Mouse (Mus musculus): Measurements from ENCODE around the gene Oxtr.
A peak's percentile ranks its signal among the peaks of the same experiment; 100 is the strongest.

Gene Oxtr

DNA sequence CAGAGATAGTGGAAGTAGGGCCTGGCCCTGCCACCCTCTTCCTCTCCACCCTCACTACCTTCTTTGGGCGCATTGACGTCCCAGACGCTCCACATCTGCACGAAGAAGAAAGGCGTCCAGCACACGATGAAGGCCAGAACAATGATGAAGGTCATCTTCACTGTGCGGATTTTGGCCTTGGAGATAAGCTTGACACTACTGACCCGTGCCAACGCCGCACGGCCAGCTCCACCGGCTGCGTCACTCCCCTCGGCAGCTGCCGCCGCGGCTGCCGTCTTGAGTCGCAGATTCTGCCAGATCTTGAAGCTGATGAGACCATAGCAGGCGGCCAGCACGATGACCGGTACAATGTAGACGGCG is 942 bp downstream of the Oxtr start:
- no peak for DNase-seq (ENCODE audit: low read depth, low spot score)

DNA sequence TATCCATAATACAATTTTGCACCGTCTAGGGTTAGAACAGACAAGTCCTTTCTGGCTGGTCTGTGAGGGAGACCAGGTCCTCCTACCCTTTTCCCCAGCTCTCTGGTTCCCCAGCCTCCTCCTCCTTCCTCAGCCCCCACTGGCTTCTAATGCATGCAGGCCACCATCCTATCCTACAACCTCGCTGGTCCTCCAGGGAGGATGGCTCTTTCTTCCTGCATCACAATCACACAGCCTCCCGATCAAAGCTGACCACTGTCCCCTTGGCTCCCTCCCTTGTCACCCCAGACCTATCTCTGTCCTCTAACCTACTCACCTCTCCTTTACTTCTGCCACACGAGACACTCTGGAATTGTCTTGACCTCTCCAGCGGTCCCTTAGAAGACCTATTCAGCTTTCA is 1.8 kb downstream of the Oxtr start:
- DNase-seq (ENCODE audit: low read depth, low spot score) = no peak

DNA sequence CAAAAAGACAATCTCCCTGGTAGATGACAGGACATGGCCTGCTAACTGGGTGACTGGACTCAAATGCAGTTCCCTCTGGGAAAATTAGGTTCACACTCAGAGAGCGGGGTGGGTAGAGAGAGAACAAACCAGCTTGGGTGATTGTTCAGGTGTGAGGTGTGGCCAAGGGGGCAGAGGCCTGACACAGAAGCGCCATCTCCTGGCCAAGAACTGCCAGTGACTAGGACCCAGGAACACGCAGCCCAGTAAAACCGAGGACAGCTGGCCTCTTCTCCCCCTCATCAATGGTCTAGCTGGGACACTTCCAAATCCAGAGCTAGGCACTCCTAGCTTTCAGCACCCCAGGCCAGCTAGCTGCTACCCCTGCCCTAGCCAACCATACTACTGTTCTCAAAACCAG is 5.4 kb downstream of the Oxtr start:
- peak; percentile 43 for DNase-seq (ENCODE audit: low read depth, low spot score)

DNA sequence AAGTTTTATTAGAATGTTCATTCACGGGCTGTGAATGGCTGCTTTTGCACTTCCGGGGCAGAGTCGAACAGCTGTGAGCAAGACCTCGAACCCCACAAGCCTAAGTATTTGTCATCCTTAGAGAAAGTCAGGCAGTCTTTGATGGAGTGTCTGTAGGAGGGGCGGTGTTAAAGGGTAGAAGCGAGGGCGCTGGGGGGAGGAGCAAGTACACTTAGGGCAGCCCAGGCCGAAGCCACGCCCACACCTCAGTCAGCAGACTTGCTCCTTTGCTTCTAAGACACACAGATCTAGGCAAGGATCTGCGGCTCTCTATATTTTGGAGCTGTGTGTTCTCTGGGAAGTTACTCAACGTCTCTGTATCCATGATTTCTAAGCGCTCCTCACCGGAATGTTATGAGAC is 9.9 kb downstream of the Oxtr start:
- DNase-seq (ENCODE audit: low read depth, low spot score) = peak; percentile 84

DNA sequence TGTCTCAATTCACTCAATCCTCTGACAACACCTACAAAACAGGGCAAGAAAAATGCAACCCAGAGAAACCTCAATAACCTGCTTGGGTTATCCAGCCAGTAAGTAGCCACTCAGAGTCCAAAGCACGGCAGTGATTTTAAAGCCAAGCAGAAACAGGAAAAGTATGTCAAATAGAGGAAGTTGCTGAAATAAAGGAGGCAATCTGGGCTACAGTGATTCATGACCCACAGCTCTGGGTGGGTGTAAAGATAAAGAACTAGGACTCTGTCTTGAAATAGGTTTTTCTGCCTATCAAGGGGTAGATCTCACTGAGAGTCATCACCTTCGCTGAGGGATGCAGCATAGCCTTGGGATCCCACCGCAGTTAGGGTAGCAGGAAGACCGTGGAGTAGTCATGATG is 18.1 kb downstream of the Oxtr start:
- no peak for DNase-seq (ENCODE audit: low read depth, low spot score)

DNA sequence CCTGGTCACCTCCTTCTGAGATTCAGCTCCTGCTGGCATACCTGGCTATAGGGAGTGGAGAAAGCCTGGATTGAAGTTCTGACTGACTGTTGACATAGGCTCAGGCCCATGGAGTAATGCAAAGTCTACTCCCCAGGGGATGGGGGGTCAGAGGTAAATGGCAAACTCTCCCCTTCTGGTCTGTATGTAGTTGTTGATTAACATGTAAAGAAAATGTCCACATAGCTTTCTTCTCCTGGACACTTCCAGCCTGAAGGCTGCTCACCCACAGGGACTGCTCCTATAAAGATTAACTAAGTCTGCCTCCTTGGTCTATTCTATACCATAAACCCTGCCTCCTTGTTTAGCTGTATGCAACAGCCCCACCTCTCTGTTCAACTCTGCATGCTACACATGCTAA is 23.7 kb downstream of the Oxtr start:
- no peak for DNase-seq (ENCODE audit: low read depth, low spot score)

DNA sequence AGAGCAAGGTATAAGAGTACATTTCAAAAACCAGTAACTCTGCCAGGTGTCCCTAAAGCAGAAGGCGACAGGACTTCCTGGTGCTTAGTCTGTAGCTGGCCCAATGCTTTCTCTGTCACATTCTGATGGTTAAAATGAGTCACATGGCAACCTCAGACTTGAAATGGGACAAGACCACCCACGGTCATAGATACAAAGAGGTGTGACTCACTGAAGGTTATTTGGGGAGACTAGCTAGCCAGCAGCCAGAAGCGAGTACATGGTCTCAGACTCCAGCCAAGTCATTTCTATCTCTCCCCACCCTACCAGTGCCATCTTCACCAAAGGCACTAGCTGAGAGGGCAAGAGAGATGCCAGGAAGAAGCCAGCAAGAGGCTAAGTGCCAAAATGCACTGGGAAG is 24.3 kb downstream of the Oxtr start:
- no peak for DNase-seq (ENCODE audit: low read depth, low spot score)

DNA sequence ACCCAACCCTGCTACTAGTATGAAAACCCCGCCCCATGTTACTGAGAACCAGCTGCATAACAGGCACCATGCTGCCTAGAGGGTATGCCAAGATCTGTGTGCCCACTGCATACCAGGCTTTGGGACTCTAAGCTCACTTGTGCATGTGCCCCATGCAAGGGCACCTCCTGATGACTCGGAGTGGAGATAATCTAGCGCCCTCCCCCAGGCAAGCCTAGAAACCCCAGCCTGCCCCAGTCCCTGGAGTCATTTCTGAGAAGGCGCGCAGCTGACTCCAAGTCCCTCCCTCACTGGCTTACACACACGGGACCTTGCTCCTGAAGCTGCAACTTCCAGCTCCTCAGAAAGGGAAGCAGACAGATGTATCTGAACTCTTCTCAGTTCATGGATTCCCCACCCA is 26.4 kb downstream of the Oxtr start:
- no peak for DNase-seq (ENCODE audit: low read depth, low spot score)

DNA sequence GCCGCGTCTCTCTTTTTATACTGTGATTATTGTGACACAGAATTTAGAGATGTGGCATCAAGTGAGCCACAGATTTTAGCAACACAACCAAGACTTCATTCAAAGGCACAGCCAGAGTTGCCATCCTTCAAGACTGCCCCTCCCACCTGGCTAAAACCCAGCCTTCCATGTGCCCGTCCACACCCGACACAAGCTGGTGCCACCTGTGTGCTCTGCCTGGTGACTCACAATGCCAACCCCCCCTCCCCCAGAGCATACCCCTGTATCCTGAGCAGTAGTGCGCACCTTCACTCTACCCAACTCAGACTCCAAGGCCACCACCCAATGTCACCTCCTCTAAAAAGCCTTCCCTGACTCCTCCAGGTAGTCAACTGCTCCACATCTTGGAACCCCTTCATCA is 28.3 kb downstream of the Oxtr start:
- no peak for DNase-seq (ENCODE audit: low read depth, low spot score)

DNA sequence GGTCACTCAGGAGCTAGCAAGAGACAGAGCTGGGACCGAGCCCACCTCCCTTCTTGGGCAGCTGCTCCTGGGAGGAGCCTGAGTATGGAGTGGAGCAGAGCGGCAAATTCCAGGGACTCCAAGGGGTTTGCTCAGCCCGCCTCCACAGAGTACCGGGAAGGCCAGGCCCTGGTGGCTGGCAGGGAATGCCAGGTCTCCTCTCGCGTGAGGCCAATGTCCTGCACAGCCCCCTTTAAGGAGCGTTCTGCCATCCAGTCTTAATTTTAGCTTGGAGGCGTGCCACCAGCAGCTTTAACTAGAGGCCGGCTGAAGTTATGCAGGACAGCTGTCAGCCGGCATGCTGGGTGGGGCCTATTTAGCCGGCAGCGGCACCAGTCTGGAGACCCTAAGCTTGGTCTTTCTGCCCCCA is 30.4 kb downstream of the Oxtr start, which contains the start of gene Cav3:
Gene Cav3, plus strand, starts transcription at position 165 of the 409 bp plus-strand sequence.
- DNase-seq (ENCODE audit: low read depth, low spot score) = no peak

DNA sequence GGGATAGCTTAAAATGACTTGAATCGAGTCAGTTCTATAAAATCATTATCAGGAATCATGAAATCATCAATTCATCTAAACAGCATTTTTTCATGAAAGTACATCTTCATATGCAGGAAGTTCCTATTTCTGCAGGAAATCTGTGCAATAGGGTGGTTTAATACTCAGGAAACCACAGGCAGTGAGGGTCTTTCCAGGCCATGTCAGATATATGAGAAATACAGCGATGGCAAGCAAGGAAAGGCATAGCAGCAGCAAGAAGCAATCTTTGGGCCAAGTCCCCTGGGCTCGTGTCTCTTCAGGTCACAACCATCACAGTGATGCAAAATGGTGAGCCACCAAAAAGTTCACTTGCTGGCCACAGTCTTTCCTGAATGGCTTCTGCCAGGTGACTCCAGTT is 44.1 kb downstream of the Oxtr start:
- no peak for DNase-seq (ENCODE audit: low read depth, low spot score)

DNA sequence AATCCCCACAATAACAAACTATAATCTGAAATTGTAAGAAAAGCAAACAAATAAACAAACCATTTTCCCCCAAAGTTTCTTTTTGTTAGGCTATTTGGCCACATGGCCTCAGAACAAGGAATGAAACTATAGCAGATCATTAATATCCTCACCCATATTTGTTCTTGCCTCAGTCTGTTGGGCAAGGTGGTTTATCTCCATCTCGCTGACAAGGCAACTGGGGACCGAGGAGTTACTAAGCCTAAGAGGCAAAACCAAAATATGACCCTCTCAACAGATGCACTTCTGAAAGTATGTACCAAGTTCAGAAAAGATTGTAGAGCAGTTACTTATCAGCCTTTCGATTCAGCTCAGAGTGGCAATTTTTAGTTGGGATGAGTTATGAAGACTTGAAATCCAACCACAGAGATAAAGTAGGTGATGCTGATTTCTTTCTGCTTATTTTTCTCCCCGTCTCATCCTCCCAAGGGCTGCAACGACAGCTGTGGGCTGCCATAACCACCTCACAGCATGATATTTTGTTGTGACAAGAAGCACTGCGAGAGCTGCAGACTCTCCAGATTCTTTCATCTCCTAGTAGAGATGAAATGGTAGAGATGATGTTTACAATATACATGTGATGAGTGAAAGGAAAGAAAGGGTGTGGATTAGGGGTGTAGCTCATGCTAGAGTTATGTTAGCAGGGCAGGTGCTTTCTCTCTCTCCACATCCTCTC is 63.6 kb downstream of the Oxtr start:
- DNase-seq (ENCODE audit: low read depth, low spot score) = no peak

DNA sequence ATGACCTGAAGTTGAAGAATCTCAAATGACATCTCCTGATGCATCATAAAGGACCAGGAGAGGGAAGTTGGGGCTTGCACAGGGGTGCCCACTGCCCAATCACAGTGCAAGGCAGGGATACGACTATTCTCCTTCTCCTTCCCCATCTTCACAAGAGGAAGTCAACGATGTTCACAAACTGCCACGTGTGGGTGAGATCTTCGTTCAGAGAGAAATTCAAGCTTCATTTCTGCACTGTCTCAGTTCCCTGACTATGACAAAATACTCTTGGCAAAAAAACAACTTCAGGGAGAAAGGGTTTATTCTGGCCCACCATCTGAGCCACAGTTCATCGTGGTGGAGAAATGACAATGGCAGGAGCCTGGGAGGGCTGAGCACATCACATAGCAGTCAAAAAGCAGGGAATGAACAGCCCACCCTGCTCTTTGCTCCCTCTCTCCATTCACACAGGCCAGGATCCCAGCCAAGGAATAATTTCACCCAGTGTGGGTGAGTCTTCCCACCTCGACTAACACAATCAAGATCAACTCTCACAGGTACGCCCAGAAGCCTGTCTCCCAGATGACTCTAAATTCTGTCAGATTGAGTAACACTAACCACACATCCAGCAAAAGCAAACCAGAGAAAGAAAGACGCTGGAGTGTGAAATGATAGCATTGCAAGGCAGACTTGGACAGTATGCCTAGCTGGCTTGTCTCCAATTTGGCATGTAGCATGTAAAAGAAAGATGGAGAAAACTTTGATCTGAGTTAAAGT is 65.8 kb downstream of the Oxtr start:
- DNase-seq (ENCODE audit: low read depth, low spot score) = no peak

Data from R1 (cell line).